Mouse (Mus musculus) MN1 (cell line): ENCODE measurements at regions not wholly inside any gene's neighbourhood (a gene's known extent, or its start where the extent isn't known, plus 50 kb on each side); places are given as distances from the start of the nearest gene placed in this dataset.

Experiments
- DNase-seq: peaks from one replicate; pipeline ENCODE4 v3.0.0-alpha.2; 2016; ENCODE audit warnings: low spot score

DNA sequence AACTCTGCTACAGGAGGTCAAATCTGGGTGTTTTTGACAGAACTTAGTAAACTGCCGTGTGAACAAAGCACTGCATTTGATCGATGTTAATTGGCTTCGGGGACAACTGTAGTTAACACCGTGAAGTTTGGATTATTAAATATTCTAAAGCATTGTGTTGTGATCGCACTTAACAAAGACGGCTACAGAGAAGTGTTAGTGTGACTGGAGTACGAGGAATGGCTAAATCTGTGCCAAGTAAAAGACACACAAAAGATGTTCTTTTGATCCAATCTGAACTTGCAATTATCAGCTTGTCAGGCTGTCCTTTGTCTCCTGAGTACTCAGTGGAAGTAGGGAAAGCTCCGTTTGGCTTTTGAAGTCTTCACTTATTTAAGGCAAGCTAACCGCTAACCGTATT is 259.7 kb downstream of the Tmem182 start:
- no peak for DNase-seq

DNA sequence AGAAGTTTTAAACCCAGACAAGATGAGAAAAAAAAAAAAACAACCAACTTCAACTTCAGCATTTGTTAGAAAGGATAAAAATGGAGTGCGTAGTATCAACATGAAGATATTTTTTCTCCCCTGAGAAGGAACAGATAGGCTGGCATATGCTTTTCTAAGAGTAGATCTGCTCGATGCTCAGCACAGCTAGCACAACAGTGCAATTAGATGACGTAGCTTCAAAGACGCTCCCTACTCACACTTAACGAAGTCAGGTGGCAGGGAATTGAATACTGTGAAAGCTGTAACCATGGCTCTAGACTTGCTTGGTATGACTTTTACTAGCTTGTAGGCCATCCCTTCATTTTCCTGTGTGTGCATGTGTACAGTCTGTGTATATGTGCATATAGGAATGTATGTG is 299.5 kb downstream of the Tmem182 start:
- DNase-seq, result no peak

DNA sequence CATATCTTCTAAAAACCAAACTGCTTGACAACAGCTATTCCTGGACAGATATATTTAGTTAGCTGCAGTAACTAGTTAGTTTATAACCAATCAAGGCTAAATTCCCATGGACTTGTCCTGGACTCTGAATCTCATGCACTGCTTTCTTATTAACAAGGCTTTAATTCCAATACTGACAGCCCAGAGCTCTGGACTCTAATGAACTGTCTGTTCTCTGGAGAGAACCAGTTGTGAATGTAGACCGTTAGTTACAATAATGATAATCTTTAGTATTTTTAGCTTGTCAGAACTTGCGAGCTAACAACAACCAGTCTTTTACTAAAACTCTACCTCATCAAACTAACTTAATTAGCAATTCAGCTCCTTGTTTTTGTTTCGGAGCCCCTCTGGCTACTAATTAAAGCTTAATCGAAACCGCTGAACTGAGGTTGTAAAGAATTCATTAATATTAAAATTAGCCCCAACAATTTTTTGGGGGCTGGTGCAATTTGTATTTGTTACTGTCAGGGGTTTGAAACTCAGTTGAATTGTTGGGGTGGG is 316.3 kb downstream of the Tmem182 start:
- no peak for DNase-seq

DNA sequence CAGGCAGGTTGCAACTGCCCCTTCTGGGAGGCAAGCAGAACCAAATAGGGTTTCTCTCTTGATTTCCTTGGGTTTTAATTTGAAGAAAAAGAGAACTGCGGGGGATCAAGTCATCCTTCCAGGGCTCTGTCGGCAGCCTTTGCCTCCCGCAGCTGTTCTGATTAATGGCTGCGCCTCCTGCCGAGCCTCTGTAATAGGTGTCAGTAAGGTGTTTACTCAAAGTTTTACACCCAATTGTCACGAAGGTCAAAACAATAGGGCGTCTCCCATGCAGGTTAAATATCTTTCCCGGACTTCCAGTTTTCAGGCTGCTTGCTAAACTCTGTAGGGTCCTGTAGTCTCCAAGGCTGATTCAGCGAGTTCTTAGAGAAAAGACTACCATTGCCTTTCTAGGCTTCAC is 326.0 kb downstream of the Tmem182 start:
- DNase-seq, result no peak

DNA sequence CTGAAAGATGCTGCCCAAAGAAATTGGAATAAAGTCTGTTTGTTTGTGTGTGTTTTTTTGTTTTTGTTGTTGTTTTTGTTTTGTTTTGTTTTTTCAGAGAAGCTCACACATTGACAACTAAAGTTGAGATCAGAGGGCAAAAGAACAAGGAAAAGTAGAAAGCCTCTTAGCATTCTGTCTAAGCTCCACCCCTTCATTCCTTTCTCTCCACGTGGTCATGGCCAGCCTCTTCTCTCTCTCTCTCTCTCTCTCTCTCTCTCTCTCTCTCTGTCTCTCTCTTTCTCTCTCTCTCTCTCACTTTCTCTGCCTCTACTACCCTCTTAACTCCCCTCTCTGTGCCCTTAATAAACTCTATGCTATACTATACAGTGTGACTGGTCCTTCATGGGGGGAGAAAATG is 327.7 kb downstream of the Tmem182 start:
- no peak for DNase-seq

DNA sequence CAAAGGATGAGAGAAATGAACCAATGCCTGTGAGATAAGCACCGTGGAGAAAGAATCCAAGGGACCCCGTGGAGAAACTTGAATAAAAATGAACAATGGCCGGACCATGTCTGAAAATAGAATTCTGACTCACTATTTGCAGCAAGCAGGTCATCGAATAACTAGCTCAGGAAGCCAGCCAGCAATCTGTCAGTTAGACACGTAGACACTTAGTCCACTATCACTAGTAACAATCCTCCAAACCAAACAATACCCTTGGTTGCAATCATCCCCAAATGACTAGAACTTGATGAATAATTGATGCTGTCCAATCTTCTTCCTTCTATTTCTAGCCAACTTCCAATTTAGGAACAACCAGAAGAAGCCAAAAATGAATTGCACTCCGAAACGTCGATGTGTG is 328.5 kb downstream of the Tmem182 start:
- DNase-seq, result no peak

DNA sequence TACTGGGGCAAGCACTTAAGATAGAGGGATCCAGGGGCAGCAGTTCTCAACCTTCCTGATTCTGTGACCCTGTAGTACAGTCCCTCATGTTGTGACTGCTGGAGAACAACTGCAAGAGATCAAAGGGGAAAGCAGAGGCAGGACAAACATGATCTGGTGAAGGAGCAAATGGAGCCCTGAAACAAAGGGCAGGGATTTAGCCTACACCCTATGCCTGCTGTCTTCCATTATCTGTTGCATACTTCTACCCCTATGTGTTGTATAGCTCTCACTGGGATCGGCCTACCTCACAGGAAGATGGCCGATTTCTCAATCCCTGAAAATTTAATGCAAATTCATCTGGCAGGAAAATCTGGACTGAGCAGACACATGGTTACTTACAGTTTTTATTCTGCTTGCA is 334.3 kb downstream of the Tmem182 start:
- no peak for DNase-seq

DNA sequence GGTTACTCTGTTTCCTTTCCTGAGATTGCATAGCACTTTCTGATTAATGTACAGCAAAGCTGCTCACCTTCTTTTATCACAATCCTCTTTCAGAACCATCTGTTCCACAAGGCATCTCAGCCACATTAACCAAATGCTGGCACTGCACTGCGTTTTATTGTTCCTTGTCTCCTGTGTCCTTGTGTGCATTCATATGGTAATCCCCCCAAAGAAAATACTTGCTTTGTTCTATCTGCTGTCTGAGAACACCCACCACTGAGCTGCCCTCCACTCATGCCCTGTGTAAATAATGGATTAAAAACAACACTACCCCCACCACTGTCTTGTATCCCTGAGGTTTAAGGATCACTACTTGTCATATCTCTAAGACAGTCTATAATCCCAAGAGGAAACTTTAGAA is 335.1 kb downstream of the Tmem182 start:
- no peak for DNase-seq

DNA sequence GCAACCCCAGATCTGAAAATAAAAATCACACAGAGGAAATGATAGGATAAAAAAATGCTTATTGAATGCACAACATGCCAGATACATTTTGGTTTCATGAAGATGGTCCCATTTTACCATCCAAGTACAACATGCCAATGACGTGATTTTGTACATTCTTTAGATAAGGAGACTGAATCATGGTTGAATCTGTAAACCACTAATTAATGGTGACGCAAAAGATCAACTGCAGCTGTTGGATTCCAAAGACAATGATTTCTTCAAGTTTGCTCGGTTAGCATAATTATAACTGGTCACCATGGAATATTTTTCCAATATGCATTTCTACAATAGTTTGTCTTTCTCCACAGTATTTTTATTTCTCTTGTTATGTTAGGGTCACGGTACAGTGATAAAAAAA is 336.6 kb downstream of the Tmem182 start:
- DNase-seq, result no peak

DNA sequence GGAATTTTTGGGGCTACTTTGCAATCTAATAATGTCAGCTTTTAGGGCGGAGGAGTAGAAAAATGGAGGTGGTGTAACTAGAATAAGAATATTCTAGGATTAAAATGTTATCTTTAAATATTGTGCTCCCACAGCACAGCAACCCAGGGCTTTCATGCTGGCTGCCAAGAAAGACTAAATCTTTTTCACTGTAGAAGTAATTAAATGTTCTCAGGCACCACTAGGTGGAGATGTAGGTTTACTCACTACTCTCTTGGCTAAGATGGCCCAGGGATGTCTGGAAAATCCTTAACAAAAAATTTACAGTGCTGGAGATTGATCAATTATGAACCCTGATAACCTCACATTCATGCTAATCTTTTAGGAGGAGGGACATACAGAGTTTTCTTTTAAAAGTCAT is 347.1 kb downstream of the Tmem182 start:
- peak; percentile 27 for DNase-seq

DNA sequence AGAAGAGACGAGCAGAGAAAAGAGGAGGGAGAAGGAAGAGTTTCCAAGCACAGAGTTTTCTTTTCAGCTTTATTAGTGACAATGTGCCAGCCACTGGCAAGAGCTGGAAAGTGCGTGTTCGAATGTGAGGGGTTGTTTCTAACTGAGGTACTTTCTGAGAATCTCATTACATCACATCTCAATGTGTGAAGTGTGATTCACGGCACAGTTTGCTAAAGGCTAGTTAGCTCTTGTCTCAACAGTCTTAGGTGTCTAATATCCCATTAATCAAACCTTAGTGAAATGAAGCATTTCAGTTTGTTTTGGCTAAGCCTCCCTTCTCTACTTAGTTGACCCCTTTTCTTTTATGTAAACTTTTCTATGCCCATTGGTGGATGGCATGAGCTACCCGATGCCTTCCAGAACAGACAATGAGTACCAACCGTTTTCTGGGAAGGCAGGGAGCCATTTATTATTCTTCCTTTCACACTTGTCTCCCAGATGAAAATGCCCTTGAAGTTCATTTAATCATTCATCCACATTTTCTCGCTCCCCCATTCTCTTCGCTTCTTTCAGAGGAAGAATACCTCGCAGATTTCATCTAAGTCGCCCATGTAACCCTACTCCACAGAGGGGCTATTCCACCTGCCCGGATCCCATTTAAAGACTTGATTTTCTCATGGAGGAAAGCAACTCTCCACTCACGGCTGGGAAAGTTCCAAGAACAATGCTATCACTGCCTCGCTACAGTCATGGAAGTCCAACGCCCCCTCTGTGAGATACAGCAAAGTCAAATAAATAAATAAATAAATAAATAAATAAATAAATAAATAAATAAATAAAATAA is 348.0 kb downstream of the Tmem182 start:
- no peak for DNase-seq

DNA sequence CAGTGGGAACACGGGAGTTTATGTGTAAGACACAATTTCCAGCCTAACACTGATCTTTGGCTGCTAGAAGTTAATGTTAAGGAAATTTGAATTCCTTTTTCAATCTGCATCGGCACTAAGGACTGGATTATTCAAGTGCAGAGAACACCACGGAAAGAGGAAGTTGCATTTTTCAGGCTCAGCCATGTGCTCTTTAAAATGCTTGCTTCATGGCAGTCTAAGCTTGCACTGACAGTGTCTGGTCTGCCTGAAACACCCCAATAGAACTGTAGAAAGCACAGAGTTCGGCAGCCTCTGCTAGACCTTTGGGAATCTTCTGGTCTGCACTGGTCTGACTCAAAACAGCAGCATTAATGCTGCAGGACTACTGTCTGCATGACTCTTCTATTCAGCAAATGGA is 348.8 kb downstream of the Tmem182 start:
- no peak for DNase-seq

DNA sequence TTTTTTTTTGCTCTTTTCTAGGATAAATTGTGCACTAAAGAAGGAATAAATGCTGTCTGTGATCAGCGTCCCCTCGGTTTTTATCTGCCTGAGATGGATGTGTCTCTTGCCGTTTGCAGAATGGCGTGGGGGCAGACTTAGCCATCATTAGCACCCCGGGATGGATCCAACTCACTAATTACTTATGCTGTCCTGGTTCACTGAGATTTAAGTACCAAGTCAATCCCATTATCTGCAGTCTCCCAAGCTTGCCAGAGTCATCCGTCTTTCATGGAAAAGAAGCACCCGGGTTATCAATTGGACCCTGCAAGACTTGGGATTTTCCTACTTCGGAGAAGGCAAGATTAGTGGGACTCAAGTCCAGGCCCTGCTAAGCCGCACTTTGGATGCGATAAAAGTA is 351.5 kb downstream of the Tmem182 start:
- DNase-seq, result no peak

DNA sequence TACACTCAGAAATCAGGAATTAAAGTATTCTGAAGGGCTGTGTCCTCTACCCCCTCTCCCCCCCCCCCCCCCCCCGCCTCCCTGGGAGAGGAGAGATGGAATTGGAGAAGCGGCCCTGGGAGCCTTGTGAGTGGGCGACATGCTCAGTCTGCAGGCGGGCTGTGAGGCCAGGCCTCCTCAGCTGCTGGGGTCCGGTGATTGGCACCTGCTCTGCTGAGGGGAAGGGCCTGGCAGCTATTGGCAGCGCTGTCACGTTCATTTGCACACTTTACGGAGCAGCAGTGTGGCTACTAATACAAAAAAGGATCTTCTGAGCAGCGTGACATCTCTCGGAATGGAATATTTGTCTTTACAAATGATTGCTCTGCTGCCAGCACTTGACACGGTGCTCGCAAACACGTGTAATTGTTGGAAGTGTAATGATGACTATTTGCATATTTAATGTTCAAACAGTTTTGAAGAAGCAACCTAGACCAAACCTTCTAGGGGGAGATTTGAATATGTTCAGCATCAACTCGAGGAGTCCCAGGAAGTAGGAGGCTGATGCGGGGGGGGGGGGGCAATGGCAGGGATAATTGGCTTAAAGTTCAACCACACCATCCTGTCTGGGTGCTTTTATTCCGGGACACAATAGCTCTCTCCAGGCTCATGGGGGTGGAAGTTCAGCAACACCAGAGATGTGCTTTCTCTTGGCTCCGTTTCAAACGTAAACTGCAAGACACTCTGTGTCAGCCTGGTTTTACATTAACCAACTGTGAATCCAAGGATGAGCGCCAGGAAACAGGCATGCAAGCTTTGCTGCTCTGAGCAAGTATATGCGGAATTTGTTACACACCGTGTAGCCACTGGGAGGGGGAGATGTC is 352.5 kb downstream of the Tmem182 start:
- no peak for DNase-seq

DNA sequence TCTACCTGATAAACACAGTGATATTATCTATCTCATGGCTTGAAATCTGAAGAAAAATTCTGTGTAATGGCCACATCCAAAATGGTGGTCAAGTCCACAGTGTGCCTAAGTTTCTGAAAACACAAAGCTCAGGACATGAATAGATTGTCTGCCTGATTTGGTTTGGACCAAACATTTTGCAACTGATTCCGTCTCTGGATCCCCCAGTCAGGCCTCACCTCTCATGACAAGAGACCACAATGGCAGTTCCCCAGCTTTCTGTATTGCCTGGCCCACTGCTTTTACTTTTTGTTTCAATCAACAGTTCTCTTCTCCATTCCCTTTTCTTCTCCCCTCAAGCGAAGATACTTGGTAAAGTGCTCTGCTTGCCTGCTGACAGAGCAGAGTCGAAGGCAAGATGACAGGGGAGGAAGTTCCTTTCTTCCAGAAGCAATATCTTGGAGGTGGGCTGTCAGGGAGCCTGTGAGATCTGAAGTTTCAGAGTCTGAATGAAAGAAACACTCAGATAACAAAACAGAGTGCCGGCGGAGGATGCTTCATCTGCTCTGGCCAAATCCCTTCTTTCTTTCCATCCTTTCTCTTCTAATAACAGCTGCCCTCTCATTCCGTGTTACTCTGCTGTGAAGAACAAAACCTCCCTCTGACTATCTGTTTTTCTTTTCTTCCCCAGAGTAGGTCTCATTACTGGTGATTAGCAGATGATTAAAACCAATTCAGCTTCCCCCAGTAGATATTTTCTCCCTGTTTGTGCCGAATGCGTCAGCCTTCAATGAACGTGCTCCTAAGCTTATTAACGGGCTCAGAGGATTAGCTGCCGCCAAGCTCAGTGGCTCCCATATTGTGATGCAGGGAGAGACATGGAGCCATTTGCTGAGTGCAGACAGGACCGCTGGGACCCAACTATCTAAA is 360.7 kb downstream of the Tmem182 start:
- no peak for DNase-seq

DNA sequence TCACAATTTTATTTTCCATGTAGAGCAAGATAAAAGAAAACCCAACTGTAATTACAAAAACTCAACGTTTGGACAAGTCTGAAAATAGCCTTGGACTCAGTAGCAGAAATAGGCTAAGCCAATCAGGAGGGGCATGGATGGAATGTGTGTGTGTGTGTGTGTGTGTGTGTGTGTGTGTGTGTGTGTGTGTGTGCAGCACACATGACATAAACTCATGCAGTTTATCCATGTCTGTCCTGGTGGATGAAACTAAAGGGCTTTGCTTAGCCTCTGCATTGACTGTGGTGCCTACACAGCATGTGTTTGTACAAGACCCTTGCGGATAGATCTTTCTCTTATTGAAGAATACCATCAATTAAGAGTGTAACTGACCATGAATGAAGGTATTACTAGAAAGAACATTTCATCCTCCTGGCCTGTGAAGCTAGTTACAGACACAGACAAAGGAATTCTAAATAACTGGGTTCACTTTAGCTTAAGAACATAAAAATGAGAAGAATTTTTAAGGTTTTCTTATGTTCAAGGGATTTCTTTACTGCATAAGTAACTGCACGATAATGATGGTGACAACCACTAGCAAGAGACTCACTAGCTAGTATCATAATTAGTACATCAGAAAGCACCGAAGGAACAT is 361.5 kb downstream of the Tmem182 start:
- no peak for DNase-seq

DNA sequence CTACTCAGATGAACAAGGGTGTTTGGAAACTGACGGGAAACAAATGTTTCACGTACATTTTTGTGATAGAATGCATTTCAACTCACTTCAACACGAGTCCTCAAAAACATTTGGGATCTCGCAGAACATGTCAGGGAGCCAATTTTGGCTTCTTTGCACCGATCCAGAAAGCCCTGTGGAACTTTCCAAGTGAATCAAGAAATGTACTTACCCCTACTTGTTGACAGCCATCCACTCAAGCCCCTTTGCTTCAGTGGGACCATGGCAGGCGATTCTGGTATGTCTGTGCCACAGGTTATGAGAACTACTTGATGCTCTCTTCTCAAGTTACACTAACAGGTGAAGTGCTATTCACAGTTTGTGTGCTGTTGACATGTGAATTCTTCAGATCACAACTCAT is 381.6 kb downstream of the Tmem182 start:
- DNase-seq, result no peak

DNA sequence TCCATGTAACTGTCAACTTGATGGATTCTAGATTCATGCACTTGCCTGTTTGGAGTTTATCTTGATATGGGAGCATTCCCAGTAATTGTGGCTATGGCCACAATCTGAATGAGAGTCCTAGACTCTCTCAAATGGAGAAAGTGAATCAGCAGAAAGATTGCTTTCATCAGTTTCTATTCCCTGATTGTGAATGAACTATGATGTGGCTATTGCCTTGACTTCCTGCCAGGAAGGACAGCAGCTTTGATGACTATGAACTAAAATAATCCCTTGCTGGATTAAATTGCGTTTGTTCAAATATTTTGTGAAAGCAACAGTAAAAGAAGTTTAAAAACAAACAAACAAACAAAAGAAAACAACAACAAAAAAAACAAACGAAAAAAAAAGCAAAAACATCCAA is 407.5 kb downstream of the Tmem182 start:
- DNase-seq, result no peak

DNA sequence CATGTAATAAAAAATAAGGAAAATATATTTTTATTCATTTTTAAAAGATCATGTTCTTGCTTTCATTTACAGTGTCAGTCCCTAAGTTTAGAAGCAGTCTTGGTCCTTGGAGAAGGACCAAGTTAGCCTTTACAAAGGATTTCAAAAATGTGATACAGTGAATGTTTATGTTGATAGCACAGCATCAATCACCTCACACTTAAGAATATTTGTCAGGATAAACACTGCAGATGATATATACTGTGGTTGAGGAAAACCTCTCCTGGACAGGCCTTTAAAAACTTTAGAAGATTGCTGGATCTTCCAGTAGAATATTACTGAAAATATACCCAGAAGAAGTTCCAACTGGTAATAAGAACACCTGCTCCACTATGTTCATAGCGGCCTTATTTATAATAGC is 420.4 kb downstream of the Tmem182 start:
- DNase-seq, result no peak

DNA sequence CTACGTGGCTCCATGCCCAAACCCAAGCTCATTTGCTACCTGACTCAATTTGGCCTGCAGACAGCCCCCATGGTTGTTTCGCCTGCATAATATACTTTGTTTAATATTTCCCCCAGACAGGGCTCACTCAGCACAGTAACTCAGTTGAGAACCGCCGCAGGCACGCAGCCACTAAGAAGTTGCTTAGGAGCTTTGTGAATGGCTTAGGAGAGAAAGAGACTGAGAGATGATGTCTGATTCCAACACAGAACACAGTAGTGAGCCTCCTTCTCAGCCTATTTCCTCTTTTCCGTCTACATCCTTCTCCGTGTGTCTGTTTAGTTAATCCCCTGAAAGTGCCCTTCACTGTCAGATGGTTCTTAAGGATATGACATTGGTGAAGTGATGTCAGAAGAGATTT is 429.9 kb downstream of the Tmem182 start:
- DNase-seq, result no peak

DNA sequence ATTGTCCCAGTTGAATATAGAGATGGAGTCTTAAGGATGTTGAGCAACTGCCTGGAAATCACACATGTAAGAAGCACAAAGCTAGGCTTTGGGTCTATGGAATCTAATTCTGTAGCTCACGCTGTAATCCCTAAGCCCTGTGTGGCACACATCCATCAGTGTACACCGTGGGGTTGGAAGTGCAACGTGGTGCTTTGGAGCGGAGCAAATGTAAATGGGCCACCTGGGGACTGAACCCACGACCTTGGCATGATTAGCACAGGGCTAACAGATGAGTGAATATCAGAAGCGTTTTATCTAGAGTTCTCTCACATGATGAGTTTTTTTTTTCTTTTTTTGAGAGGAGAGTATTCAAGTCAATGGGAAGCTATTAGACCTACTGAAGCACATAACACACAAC is 437.6 kb downstream of the Tmem182 start:
- no peak for DNase-seq

DNA sequence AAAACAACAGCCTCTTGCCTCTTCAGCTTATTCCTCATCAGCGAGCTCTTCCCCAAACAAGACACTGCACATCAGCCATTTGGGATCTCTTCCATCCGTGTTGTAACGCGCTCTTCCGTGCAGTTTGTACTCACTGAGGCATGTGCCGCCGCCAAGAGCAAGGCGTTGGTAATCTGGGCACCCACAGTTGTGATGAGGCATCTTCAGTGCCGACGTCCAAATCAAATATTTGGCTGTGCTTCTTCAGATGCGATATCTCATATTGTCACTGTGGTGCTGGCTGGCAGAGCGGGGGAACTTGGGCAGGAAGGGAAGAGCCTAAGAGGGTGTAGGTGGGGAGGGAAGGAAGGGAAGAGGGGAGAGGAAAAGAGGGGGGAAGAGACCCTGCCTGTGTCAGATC is 439.2 kb downstream of the Tmem182 start:
- DNase-seq, result no peak
